Mouse (Mus musculus) kidney, embryonic 14.5 days (tissue): Measurements from ENCODE around the gene Lrfn2. TPM values are rescaled to one million over a fixed set of nuclear protein-coding genes. Genes with fewer than 3 reads are reported as not detected.

ENCODE experiments used
- ATAC-seq: fragments of 200-750 bp; cut with Nextera tagmentation; 2 replicates; pipeline ENCODE4 v1.8.0; 2017; ENCODE audit warnings: moderate number of reproducible peaks, mild to moderate bottlenecking, moderate TSS enrichment, moderate library complexity; ENCODE audit not compliant: low FRiP score, low TSS enrichment
- H3K27ac ChIP-seq: fragments of 300-500 bp; sonication (generic); 2 replicates; pipeline ENCODE4 v1.5.1; 2014; ENCODE audit warnings: low read depth, mild to moderate bottlenecking, low read length, moderate library complexity, mixed read lengths
- H3K27me3 ChIP-seq: fragments of 300-500 bp; sonication (generic); 2 replicates; pipeline ENCODE4 v1.6.1; 2014; ENCODE audit warnings: mild to moderate bottlenecking, low read length; ENCODE audit not compliant: control insufficient read depth, insufficient read depth
- H3K36me3 ChIP-seq: fragments of 300-500 bp; sonication (generic); 2 replicates; pipeline ENCODE4 v1.6.1; 2014; ENCODE audit warnings: low read length, mixed read lengths; ENCODE audit not compliant: control insufficient read depth, insufficient read depth
- H3K4me1 ChIP-seq: fragments of 300-500 bp; sonication (generic); 2 replicates; pipeline ENCODE4 v1.6.1; 2014; ENCODE audit warnings: low read length, mixed read lengths; ENCODE audit not compliant: control insufficient read depth, insufficient read depth
- H3K4me2 ChIP-seq: fragments of 300-500 bp; sonication (generic); replicated peaks from 2 replicates; pipeline ENCODE4 v1.6.1; 2014; ENCODE audit warnings: low read depth, mild to moderate bottlenecking, low read length
- H3K4me3 ChIP-seq: fragments of 300-500 bp; sonication (generic); 2 replicates; pipeline ENCODE4 v1.5.1; 2014; ENCODE audit warnings: mild to moderate bottlenecking, low read length
- H3K9ac ChIP-seq: fragments of 300-500 bp; sonication (generic); 2 replicates; pipeline ENCODE4 v1.6.1; 2014; ENCODE audit warnings: low read depth, mild to moderate bottlenecking, low read length, moderate library complexity
- H3K9me3 ChIP-seq: fragments of 300-500 bp; sonication (generic); 2 replicates; pipeline ENCODE4 v1.6.1; 2016; ENCODE audit warnings: low read length; ENCODE audit not compliant: control insufficient read depth
- WGBS: fragments of 180-500 bp; shearing (Covaris S2); extraction: QIAGEN DNeasy Blood & Tissue Kit; methylation state at CpG from one replicate; pipeline ENCODE4 v1.1.7; 2014; 5-methylcytosine and 5-hydroxymethylcytosine counted together
- microRNA-seq: library from miRNA; unstranded; fragments of <30 nt; microRNA quantifications from one replicate; pipeline ENCODE4, GENCODE M21; 2016
- polyA plus RNA-seq: library from polyadenylated mRNA; unstranded; fragments of >200 nt; fragmentation: Nextera tagmentation; extraction: Ambion mirVana; gene quantifications from 2 replicates; pipeline ENCODE4 v1.2.1, GENCODE M21; 2014

Gene Lrfn2
- polyA plus RNA-seq, 1 experiment from 2014 or later = 0.84 TPM

GRCm38 (mm10) chr17:49124166-49124565, 192.0 kb downstream of the Lrfn2 start:
- Histone ChIP-seq H3K4me3 (no peak overlapping the region), H3K27ac (no peak overlapping the region), H3K4me1 (no peaks in the 10 kb centered on the region), H3K9ac (no peak overlapping the region), H3K4me2 (no peak overlapping the region), H3K9me3 (no peaks in the 10 kb centered on the region), H3K36me3 (no peaks in the 10 kb centered on the region), H3K27me3 (no peaks in the 10 kb centered on the region)
- 93% methylated on average over 1 of the region's 1 CpGs for WGBS
- no peak for ATAC-seq

GRCm38 (mm10) chr17:49124642-49125041, 192.5 kb downstream of the Lrfn2 start:
- H3K9ac ChIP-seq = no peak overlapping the region
- H3K4me1 ChIP-seq = no peaks in the 10 kb centered on the region
- no peak overlapping the region for H3K4me3 ChIP-seq
- no peak overlapping the region for H3K27ac ChIP-seq
- H3K4me2 ChIP-seq = no peak overlapping the region
- 79% methylated on average over 3 of the region's 3 CpGs for WGBS
- no peaks in the 10 kb centered on the region for H3K27me3 ChIP-seq
- H3K9me3 ChIP-seq = no peaks in the 10 kb centered on the region
- no peaks in the 10 kb centered on the region for H3K36me3 ChIP-seq
- ATAC-seq = no peak

Small RNAs within 50 kb of the gene (microRNA-seq; reads per million reads assigned to microRNA genes)
- not detected for gene Gm44304
